9 mouse cellular contexts compared by ENCODE assay signal in the genomic region with DNA sequence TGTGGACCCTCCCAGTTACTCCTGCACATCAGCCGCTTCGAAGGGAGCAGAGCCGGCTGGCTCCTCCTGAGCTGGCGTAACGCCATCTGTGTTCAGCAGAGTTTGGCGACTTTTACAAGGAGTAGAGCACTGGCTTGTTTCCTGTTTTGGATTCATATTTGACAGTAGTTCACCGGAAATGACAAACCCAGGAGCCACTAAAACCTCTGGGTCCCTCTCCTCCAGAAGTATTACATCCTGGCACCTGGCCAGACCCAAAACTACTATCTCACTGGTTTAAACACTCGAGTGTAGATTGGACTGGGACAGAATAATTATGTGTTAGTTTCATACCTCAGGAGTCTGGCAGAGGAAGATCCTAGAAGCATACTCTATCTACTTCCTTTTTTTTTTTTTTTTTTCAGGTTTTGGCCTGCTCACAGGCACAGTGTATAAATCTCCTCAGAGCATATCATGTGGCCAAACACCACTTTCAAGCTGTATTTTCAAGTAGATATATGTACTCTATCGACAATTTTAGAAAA. TPM values are rescaled to one million over a fixed set of nuclear protein-coding genes. Genes with fewer than 3 reads are reported as not detected.
DNase-seq lines count a peak whose midpoint lies in the region; ATAC-seq and TF ChIP-seq lines count a peak whose summit lies in the region.
"Had no signal": no experiment of that assay in that cellular context is flagged by ENCODE, and none has a peak within 500 bp of the region (broad histone marks: within the 10 kb centered on the region; RNA-seq: fewer than 3 reads in every experiment).

No protein-coding gene starts in this region.

- WGBS in lung, embryonic 15.5 days: 23% methylated on average over 9 of the region's 9 CpGs

- H3K4me2 ChIP-seq in lung, embryonic 15.5 days: no peak overlapping the region; the same call in 1 of the 2 replicates

- TF ChIP-seq CTCF in MEL (IDR thresholded peaks at IDR 0.05 in 2 of 3, conservative IDR thresholded peaks at IDR 0.05 in 1 of 3; ENCODE audit: control insufficient read depth in 1 of 3, insufficient read depth in 1 of 3, low read depth in 2 of 3, low read length in 3 of 3, poor library complexity in 1 of 3, severe bottlenecking in 1 of 3): no peak

- ATAC-seq in lung, embryonic 15.5 days (ENCODE audit: borderline replicate concordance, extremely low read depth, low FRiP score, low TSS enrichment): peak; percentile 87

- H3K9ac ChIP-seq in MEL (ENCODE audit: control insufficient read depth, low read depth, low read length, poor library complexity, severe bottlenecking): no peak overlapping the region
- H3K9ac ChIP-seq in lung, embryonic 15.5 days: no peak overlapping the region

- TF ChIP-seq RAD21 in MEL (IDR thresholded peaks at IDR 0.05; ENCODE audit: low read depth, low read length): no peak

- no peak for TF ChIP-seq POLR2A in MEL (IDR thresholded peaks at IDR 0.05; ENCODE audit: control insufficient read depth in 1 of 2, insufficient read depth in 1 of 2, low read depth in 1 of 2, low read length in 2 of 2, poor library complexity in 1 of 2)

- H3K9me3 ChIP-seq in MEL (replicated peaks; ENCODE audit: insufficient read depth, low read length): no peaks in the 10 kb centered on the region
- no peaks in the 10 kb centered on the region for H3K9me3 ChIP-seq in lung, embryonic 15.5 days

- no peaks in the 10 kb centered on the region for H3K79me2 ChIP-seq in MEL (ENCODE audit: control insufficient read depth, insufficient read depth, low read length, poor library complexity)

- H3K27ac ChIP-seq in MEL (ENCODE audit: control insufficient read depth, low read depth, low read length): peak overlapping the region; percentile 43
- H3K27ac ChIP-seq in lung, embryonic 15.5 days: peak overlapping the region; percentile 17

- peak; percentile 46 to 70 for TF ChIP-seq EP300 in MEL (IDR thresholded peaks at IDR 0.05; ENCODE audit: low read depth in 1 of 2, low read length in 2 of 2)

- H3K27me3 ChIP-seq in MEL (ENCODE audit: control insufficient read depth in 1 of 2, insufficient read depth in 2 of 2, low read length in 2 of 2): no peaks in the 10 kb centered on the region
- no peaks in the 10 kb centered on the region for H3K27me3 ChIP-seq in lung, embryonic 15.5 days

- H3K36me3 ChIP-seq in MEL (ENCODE audit: control insufficient read depth in 1 of 2, insufficient read depth in 2 of 2, low read length in 2 of 2): peaks cover 0 to 2% of the 10 kb centered on the region in 2 experiments; a peak in 3 of 4 replicates
- H3K36me3 ChIP-seq in lung, embryonic 15.5 days: peaks cover 5% of the 10 kb centered on the region; the same call in 1 of the 2 replicates

- peak; percentile 25 to 37 for DNase-seq in left cerebral cortex, adult 18-20 months (ENCODE audit: low spot score in 2 of 2)
- no peak for DNase-seq in left cerebral cortex, adult 11 months (ENCODE audit: low spot score)
- DNase-seq in MEL (ENCODE audit: low read depth, low spot score) (peak; percentile 92), MN1 (ENCODE audit: low spot score) (no peak)
- DNase-seq in cerebellum, adult 18-20 months: peak; percentile 48 to 60
- peak; percentile 70 to 74 for DNase-seq in heart, postnatal 14 days
- peak; percentile 26 for DNase-seq in thymus, postnatal 25 days

- intact Hi-C loops in heart, postnatal 14 days (cut with DNase I): no loop called here

- no peak overlapping the region for H3K4me3 ChIP-seq in MEL (ENCODE audit: control insufficient read depth in 1 of 2, insufficient read depth in 1 of 2, low read depth in 2 of 2, low read length in 2 of 2)
- no peak overlapping the region for H3K4me3 ChIP-seq in lung, embryonic 15.5 days

- peaks cover 0 to 3% of the 10 kb centered on the region in 2 experiments; a peak in 1 of 4 replicates for H3K4me1 ChIP-seq in MEL (ENCODE audit: control insufficient read depth in 1 of 2, insufficient read depth in 2 of 2, low read length in 2 of 2)
- no peaks in the 10 kb centered on the region for H3K4me1 ChIP-seq in lung, embryonic 15.5 days

TF ChIP-seq in MEL, 35 proteins besides CTCF, POLR2A, EP300 and RAD21:
- TF ChIP-seq ZNF384 (IDR thresholded peaks at IDR 0.05; ENCODE audit: low read depth, low read length) (peak; percentile 99), MAX (IDR thresholded peaks at IDR 0.05; ENCODE audit: low read length) (0 out of 2 replicates have a peak, but pooled peaks have one; percentile 19), SIN3A (IDR thresholded peaks at IDR 0.05; ENCODE audit: low read length) (peak; percentile 59), RCOR1 (IDR thresholded peaks at IDR 0.05; ENCODE audit: low read depth, low read length) (peak; percentile 77), USF1 (IDR thresholded peaks at IDR 0.05; ENCODE audit: low read depth, low read length) (peak; percentile 50; the same call in 1 of the 2 replicates), GATA1 (IDR thresholded peaks at IDR 0.05; ENCODE audit: low read depth, low read length) (peak; percentile 37; the same call in 1 of the 2 replicates), TCF12 (IDR thresholded peaks at IDR 0.05; ENCODE audit: low read depth, low read length) (no peak), GABPA (IDR thresholded peaks at IDR 0.05; ENCODE audit: low read depth, low read length) (no peak), ZKSCAN1 (IDR thresholded peaks at IDR 0.05; ENCODE audit: low read depth, low read length) (no peak)

RNA-seq across cellular contexts. Expression of a gene that starts 11.0 kb away (rescaled TPM):
- total RNA-seq in left cerebral cortex, adult 18-20 months (2021): not detected
- not detected in 2 replicates for total RNA-seq in MEL (2012; rRNA removed)
- not detected for polyA plus RNA-seq in MEL (2012; ENCODE audit: insufficient read depth in 1 of 2, insufficient read length in 2 of 2, low read depth in 1 of 2, low replicate concordance in 2 of 2, missing spikeins in 1 of 2)
- total RNA-seq in heart, postnatal 14 days (2021): under 1 TPM; 0.36 to 0.54 TPM
- polyA plus RNA-seq in lung, embryonic 15.5 days (2015; fragmentation: Nextera tagmentation; extraction: Ambion mirVana): 0.05 and 0.10 TPM in 2 replicates
- total RNA-seq: layer of hippocampus, postnatal 36 days had no signal

Comparison
In these comparisons a context has a peak if more than half of its experiments do, and no peak if none do; other contexts are left out.
1. DNase-seq: peak in left cerebral cortex, adult 18-20 months (2 of 2), MEL (single experiment), cerebellum, adult 18-20 months (2 of 2), heart, postnatal 14 days (2 of 2) and thymus, postnatal 25 days (single experiment); none in left cerebral cortex, adult 11 months (single experiment) and MN1 (single experiment).